15 mouse cellular contexts compared by ENCODE assay signal in genomic region chr17:80558583-80558982, GRCm38 (mm10). TPM values are rescaled to one million over a fixed set of nuclear protein-coding genes. Genes with fewer than 3 reads are reported as not detected.
DNase-seq lines count a peak whose midpoint lies in the region; ATAC-seq and TF ChIP-seq lines count a peak whose summit lies in the region.
"Had no signal": no experiment of that assay in that cellular context is flagged by ENCODE, and none has a peak within 500 bp of the region (broad histone marks: within the 10 kb centered on the region; RNA-seq: fewer than 3 reads in every experiment).

No protein-coding gene starts in this region.

- peak; percentile 44 for DNase-seq in kidney, adult 11 months
- DNase-seq in kidney, adult 2 months = peak; percentile 59
- peak; percentile 41 to 80 for DNase-seq in kidney, postnatal 25 days
- no peak for DNase-seq in embryo, embryonic 9.5 days (ENCODE audit: extremely low spot score)
- no peak for DNase-seq in lung, postnatal 14 days
- no peak for DNase-seq in thymus, adult 18-20 months
- DNase-seq: cerebellum, adult 11-12 months; layer of hippocampus, adult 9-11 months had no signal

- no peaks in the 10 kb centered on the region for H3K27me3 ChIP-seq in kidney, embryonic 14.5 days (ENCODE audit: control insufficient read depth, insufficient read depth, low read length)
- H3K27me3 ChIP-seq in kidney, adult 2 months (replicated peaks; ENCODE audit: control insufficient read depth, insufficient read depth, low read length) = no peaks in the 10 kb centered on the region
- no peaks in the 10 kb centered on the region for H3K27me3 ChIP-seq in liver, embryonic 15.5 days
- H3K27me3 ChIP-seq: midbrain, embryonic 12.5 days had no signal

- no peak for TF ChIP-seq POLR2A in kidney, adult 2 months (IDR thresholded peaks at IDR 0.05; ENCODE audit: low read depth, low read length)

- H3K4me3 ChIP-seq in kidney, embryonic 14.5 days (ENCODE audit: low read length) = no peak overlapping the region
- no peak overlapping the region for H3K4me3 ChIP-seq in kidney, adult 2 months (ENCODE audit: insufficient read depth, low read depth, low read length)
- H3K4me3 ChIP-seq in liver, embryonic 15.5 days (replicated peaks) = no peak overlapping the region
- H3K4me3 ChIP-seq: forebrain, embryonic 10.5 days; midbrain, embryonic 12.5 days had no signal

- ATAC-seq in kidney, embryonic 14.5 days (ENCODE audit: low FRiP score, low TSS enrichment) = no peak
- peak; percentile 40 for ATAC-seq in liver, embryonic 15.5 days (ENCODE audit: insufficient read depth)
- ATAC-seq: hindbrain, embryonic 16.5 days; lung, postnatal 0 days had no signal

- no peak overlapping the region for H3K4me2 ChIP-seq in kidney, embryonic 14.5 days (replicated peaks; ENCODE audit: low read depth, low read length)
- H3K4me2 ChIP-seq in liver, embryonic 15.5 days = peak overlapping the region; percentile 37; the same call in 1 of the 2 replicates
- H3K4me2 ChIP-seq: midbrain, embryonic 12.5 days had no signal

- no peaks in the 10 kb centered on the region for H3K36me3 ChIP-seq in kidney, embryonic 14.5 days (ENCODE audit: control insufficient read depth, insufficient read depth, low read length)
- H3K36me3 ChIP-seq in kidney, adult 2 months (ENCODE audit: control insufficient read depth, insufficient read depth, low read length) = no peaks in the 10 kb centered on the region
- H3K36me3 ChIP-seq in liver, embryonic 15.5 days (replicated peaks) = no peaks in the 10 kb centered on the region

- no peak overlapping the region for H3K9ac ChIP-seq in kidney, embryonic 14.5 days (ENCODE audit: low read depth, low read length)
- no peak overlapping the region; the same call in 1 of the 2 replicates for H3K9ac ChIP-seq in liver, embryonic 15.5 days
- H3K9ac ChIP-seq: midbrain, embryonic 12.5 days had no signal

- no peaks in the 10 kb centered on the region for H3K9me3 ChIP-seq in kidney, embryonic 14.5 days (ENCODE audit: control insufficient read depth, low read length)
- H3K9me3 ChIP-seq in liver, embryonic 15.5 days (replicated peaks) = no peaks in the 10 kb centered on the region
- H3K9me3 ChIP-seq: midbrain, embryonic 12.5 days had no signal

- 0 out of 2 replicates have a peak, but pooled peaks cover 3% of the 10 kb centered on the region for H3K4me1 ChIP-seq in kidney, embryonic 14.5 days (ENCODE audit: control insufficient read depth, insufficient read depth, low read length)
- peaks cover 5% of the 10 kb centered on the region; the same call in 1 of the 2 replicates for H3K4me1 ChIP-seq in kidney, adult 2 months (ENCODE audit: control insufficient read depth, insufficient read depth, low read length)
- H3K4me1 ChIP-seq in liver, embryonic 15.5 days (replicated peaks) = peaks cover 12% of the 10 kb centered on the region

- H3K27ac ChIP-seq in kidney, embryonic 14.5 days (ENCODE audit: low read depth, low read length) = no peak overlapping the region
- peak overlapping the region; percentile 55; the same call in 1 of the 2 replicates for H3K27ac ChIP-seq in kidney, adult 2 months (ENCODE audit: insufficient read depth, low read depth, low read length)
- peak overlapping the region; percentile 80 for H3K27ac ChIP-seq in liver, embryonic 15.5 days (replicated peaks)
- H3K27ac ChIP-seq: forebrain, embryonic 10.5 days; midbrain, embryonic 12.5 days had no signal

- 66% methylated on average over 14 of the region's 14 CpGs for WGBS in kidney, embryonic 14.5 days
- WGBS in kidney, adult 2 months = 39% methylated on average over 14 of the region's 14 CpGs
- WGBS in liver, embryonic 15.5 days (ENCODE audit: insufficient replicate concordance) = 71% methylated on average over 14 of the region's 14 CpGs

- TF ChIP-seq CTCF in kidney, adult 2 months (conservative IDR thresholded peaks at IDR 0.05; ENCODE audit: insufficient read depth, insufficient read length, low read depth, low read length) = no peak

RNA-seq across cellular contexts. Expression of gene Cdkl4, which starts 19.0 kb away (rescaled TPM):
- polyA plus RNA-seq in kidney, embryonic 14.5 days (2014; fragmentation: Nextera tagmentation; extraction: Ambion mirVana) = 0.39 and 0.49 TPM in 2 replicates
- polyA plus RNA-seq in kidney, adult 2 months (2012; rRNA removed) = 0.19 and 0.34 TPM in 2 replicates
- 0.20 and 0.26 TPM in 2 replicates for polyA plus RNA-seq in liver, embryonic 15.5 days (2015; fragmentation: Nextera tagmentation; extraction: Ambion mirVana)
- polyA plus RNA-seq: heart, embryonic 14.5 days had no signal

Comparison
In these comparisons a context has a peak if more than half of its experiments do, and no peak if none do; other contexts are left out.
1. DNase-seq: peak in kidney, adult 11 months (single experiment), kidney, adult 2 months (single experiment) and kidney, postnatal 25 days (2 of 2); none in embryo, embryonic 9.5 days (single experiment), lung, postnatal 14 days (single experiment) and thymus, adult 18-20 months (0 of 2).